Mouse (Mus musculus) kidney, embryonic 15.5 days (tissue): Measurements from ENCODE around the gene Olfr976. TPM values are rescaled to one million over a fixed set of nuclear protein-coding genes. Genes with fewer than 3 reads are reported as not detected.
"Not testable (repeated sequence)": the region's sequence is repeated elsewhere in the genome, so short reads cannot be mapped to it uniquely, and the experiment has no call there.

Experiments
- ATAC-seq: fragments of 200-750 bp; cut with Nextera tagmentation; replicated peaks from 2 replicates; pipeline ENCODE4 v1.8.0; 2017; ENCODE audit warnings: moderate TSS enrichment; ENCODE audit not compliant: low FRiP score
- H3K27ac ChIP-seq: fragments of 300-500 bp; sonication (generic); 2 replicates; pipeline ENCODE4 v1.5.1; 2015; ENCODE audit warnings: mild to moderate bottlenecking, inconsistent platforms
- H3K27me3 ChIP-seq: fragments of 300-500 bp; sonication (generic); 2 replicates; pipeline ENCODE4 v1.6.1; 2015; ENCODE audit warnings: inconsistent platforms
- H3K36me3 ChIP-seq: fragments of 300-500 bp; sonication (generic); 2 replicates; pipeline ENCODE4 v1.6.1; 2015; ENCODE audit warnings: inconsistent platforms
- H3K4me1 ChIP-seq: fragments of 300-500 bp; sonication (generic); 2 replicates; pipeline ENCODE4 v1.6.1; 2015; ENCODE audit warnings: inconsistent platforms
- H3K4me2 ChIP-seq: fragments of 300-500 bp; sonication (generic); 2 replicates; pipeline ENCODE4 v1.6.1; 2015; ENCODE audit warnings: moderate library complexity, mild to moderate bottlenecking, inconsistent platforms
- H3K4me3 ChIP-seq: fragments of 300-500 bp; sonication (generic); replicated peaks from 2 replicates; pipeline ENCODE4 v1.5.1; 2015; ENCODE audit warnings: mild to moderate bottlenecking, inconsistent platforms
- H3K9ac ChIP-seq: fragments of 300-500 bp; sonication (generic); 2 replicates; pipeline ENCODE4 v1.6.1; 2015; ENCODE audit warnings: mild to moderate bottlenecking, inconsistent platforms
- H3K9me3 ChIP-seq: fragments of 300-500 bp; sonication (generic); replicated peaks from 2 replicates; pipeline ENCODE4 v1.6.1; 2016; ENCODE audit warnings: inconsistent platforms
- WGBS: fragments of 180-500 bp; shearing (Covaris S2); methylation state at CpG from one replicate; pipeline ENCODE4 v1.1.7; 2015; ENCODE audit warnings: mixed read lengths; 5-methylcytosine and 5-hydroxymethylcytosine counted together
- polyA plus RNA-seq: library from polyadenylated mRNA; unstranded; fragments of >200 nt; fragmentation: Nextera tagmentation; extraction: Ambion mirVana; gene quantifications from 2 replicates; pipeline ENCODE4 v1.2.1, GENCODE M21; 2015

The Olfr976 gene
- polyA plus RNA-seq: not detected in 2 replicates

DNA sequence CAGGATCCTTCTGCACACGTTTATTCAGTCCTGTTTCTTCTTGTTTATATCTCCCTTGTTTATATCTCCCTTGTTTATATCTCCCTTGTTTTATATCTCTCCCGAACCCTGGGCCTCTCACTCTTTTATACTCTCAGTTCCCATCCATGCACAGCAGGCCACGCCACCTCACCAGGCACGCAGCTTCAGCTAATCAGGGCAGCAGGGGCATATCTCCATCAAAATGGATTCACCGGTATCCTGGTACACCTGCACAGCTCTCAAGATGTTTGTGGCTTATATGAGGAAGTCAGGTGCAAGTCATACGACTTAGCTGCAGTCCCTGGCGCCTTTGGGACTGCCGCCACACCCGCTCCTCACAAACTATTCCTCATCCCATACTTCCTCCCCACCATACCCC lies at the start of gene Olfr976:
Gene Olfr976, minus strand, starts transcription at position 101 of the 400 bp plus-strand sequence.
- not testable (repeated sequence) for H3K9ac ChIP-seq, ATAC-seq, H3K4me1 ChIP-seq, H3K4me3 ChIP-seq, H3K27ac ChIP-seq, H3K4me2 ChIP-seq, H3K36me3 ChIP-seq, H3K27me3 ChIP-seq, H3K9me3 ChIP-seq
- WGBS: 90% methylated on average over 8 of the region's 9 CpGs

DNA sequence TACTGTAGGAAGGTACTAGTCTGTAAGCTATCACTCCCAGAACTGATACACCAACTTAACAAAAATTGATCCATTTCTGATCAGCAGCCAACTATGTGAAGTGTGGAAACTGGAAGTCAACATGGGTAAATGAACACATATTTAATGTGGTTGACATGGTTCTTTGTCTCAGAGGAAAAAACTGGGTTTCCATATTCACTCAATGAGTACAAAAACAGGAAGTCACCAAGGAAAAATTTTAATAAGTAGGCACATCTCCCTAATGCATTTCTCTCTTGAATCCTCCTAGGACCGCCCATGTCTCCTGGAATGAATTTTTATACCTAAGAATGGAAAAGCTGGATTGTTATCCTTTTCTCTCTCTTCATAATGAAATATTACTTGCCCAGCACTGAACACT lies 48.5 kb upstream of the Olfr976 start, which contains the start of gene Olfr980:
Gene Olfr980, minus strand, starts transcription at position 101 of the 400 bp plus-strand sequence.
- no peak within 1 kb of the TSS for H3K27ac ChIP-seq
- 89% methylated on average over 1 of the region's 1 CpGs for WGBS
- no peak within 1 kb of the TSS for H3K4me3 ChIP-seq
- H3K9ac ChIP-seq: no peak within 1 kb of the TSS
- no peak for ATAC-seq
- H3K27me3 ChIP-seq: no peaks in the 10 kb centered on the region
- no peak within 1 kb of the TSS for H3K4me2 ChIP-seq
- no peaks in the 10 kb centered on the region for H3K9me3 ChIP-seq
- H3K4me1 ChIP-seq: no peaks in the 10 kb centered on the region
- no peaks in the 10 kb centered on the region for H3K36me3 ChIP-seq

DNA sequence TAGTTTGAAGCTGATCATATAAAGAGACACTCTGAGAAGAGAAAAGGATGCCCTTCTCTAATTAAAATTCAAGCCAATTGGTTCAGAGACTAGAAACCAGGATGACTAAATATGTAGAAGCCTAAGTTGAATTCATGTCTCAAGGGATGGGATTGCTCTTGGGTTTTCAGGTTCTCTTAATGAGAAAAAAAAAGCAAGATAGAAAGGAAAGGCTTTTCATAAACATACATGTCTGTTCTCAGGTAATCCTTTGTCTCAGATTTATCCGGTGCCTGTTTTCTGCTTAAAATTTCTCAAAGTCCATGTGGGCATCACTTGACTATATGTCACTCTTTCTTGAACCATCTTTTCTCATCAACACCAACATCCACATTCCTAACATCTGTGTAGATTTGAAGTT lies 42.4 kb upstream of the Olfr976 start, which contains the start of gene Olfr979:
Gene Olfr979, minus strand, starts transcription at position 101 of the 400 bp plus-strand sequence.
- ATAC-seq: no peak
- no peak within 1 kb of the TSS for H3K27ac ChIP-seq
- no peaks in the 10 kb centered on the region for H3K36me3 ChIP-seq
- no peaks in the 10 kb centered on the region for H3K4me1 ChIP-seq
- H3K27me3 ChIP-seq: no peaks in the 10 kb centered on the region
- no peak within 1 kb of the TSS for H3K4me2 ChIP-seq
- WGBS: 94% methylated on average over 1 of the region's 1 CpGs
- H3K9me3 ChIP-seq: no peaks in the 10 kb centered on the region
- H3K9ac ChIP-seq: no peak within 1 kb of the TSS
- no peak within 1 kb of the TSS for H3K4me3 ChIP-seq

- no peak for ATAC-seq
- WGBS: 78% methylated on average over 2 of the region's 2 CpGs
Observed at GRCm38 (mm10) chr9:39991813-39992212, 30.9 kb upstream of the Olfr976 start, which contains the start of gene Olfr978. Olfr978 (plus strand) TSS chr9:39992113.

GRCm38 (mm10) chr9:39976581-39977145 lies 15.7 kb upstream of the Olfr976 start:
- not testable (repeated sequence) for H3K36me3 ChIP-seq, H3K4me1 ChIP-seq, H3K4me2 ChIP-seq, H3K9ac ChIP-seq, H3K9me3 ChIP-seq, H3K27me3 ChIP-seq, H3K27ac ChIP-seq, H3K4me3 ChIP-seq, ATAC-seq
- WGBS: 79% methylated on average over 1 of the region's 1 CpGs

More at GRCm38 (mm10) chr9:39991813-39992212, 30.9 kb upstream of the Olfr976 start, which contains the start of gene Olfr978:
- no peak within 1 kb of the TSS for H3K4me3 ChIP-seq
- no peak within 1 kb of the TSS for H3K9ac ChIP-seq
- H3K36me3 ChIP-seq: no peaks in the 10 kb centered on the region
- no peaks in the 10 kb centered on the region for H3K27me3 ChIP-seq
- no peaks in the 10 kb centered on the region for H3K9me3 ChIP-seq
- no peaks in the 10 kb centered on the region for H3K4me1 ChIP-seq
- H3K27ac ChIP-seq: no peak within 1 kb of the TSS
- H3K4me2 ChIP-seq: no peak within 1 kb of the TSS

- no peaks in the 10 kb centered on the region for H3K36me3 ChIP-seq
- no peak within 1 kb of the TSS for H3K9ac ChIP-seq
- H3K4me2 ChIP-seq: no peak within 1 kb of the TSS
- 65% methylated on average over 1 of the region's 1 CpGs for WGBS
- no peaks in the 10 kb centered on the region for H3K9me3 ChIP-seq
- no peaks in the 10 kb centered on the region for H3K4me1 ChIP-seq
- H3K4me3 ChIP-seq: no peak within 1 kb of the TSS
- H3K27me3 ChIP-seq: no peaks in the 10 kb centered on the region
- ATAC-seq: no peak
- H3K27ac ChIP-seq: no peak within 1 kb of the TSS
Observed at GRCm38 (mm10) chr9:39951946-39952345, 9.0 kb downstream of the Olfr976 start, which contains the start of gene Olfr975. Olfr975 (minus strand) TSS chr9:39952046.

- ATAC-seq: no peak
- Histone ChIP-seq H3K36me3 (no peaks in the 10 kb centered on the region), H3K4me3 (no peak within 1 kb of the TSS), H3K4me1 (no peaks in the 10 kb centered on the region), H3K9me3 (no peaks in the 10 kb centered on the region), H3K27me3 (no peaks in the 10 kb centered on the region), H3K4me2 (no peak within 1 kb of the TSS), H3K9ac (no peak within 1 kb of the TSS), H3K27ac (no peak within 1 kb of the TSS)
- 94% methylated on average over 1 of the region's 1 CpGs for WGBS
Observed at GRCm38 (mm10) chr9:39937201-39937600, 23.7 kb downstream of the Olfr976 start, which contains the start of gene Olfr974. Olfr974 (plus strand) TSS chr9:39937501.

- not testable (repeated sequence) for H3K9ac ChIP-seq, H3K4me1 ChIP-seq, ATAC-seq, H3K36me3 ChIP-seq, H3K27ac ChIP-seq, H3K27me3 ChIP-seq, H3K4me2 ChIP-seq, H3K9me3 ChIP-seq, H3K4me3 ChIP-seq
- 73% methylated on average over 1 of the region's 1 CpGs for WGBS
Observed at GRCm38 (mm10) chr9:39928837-39929236, 32.1 kb downstream of the Olfr976 start.

DNA sequence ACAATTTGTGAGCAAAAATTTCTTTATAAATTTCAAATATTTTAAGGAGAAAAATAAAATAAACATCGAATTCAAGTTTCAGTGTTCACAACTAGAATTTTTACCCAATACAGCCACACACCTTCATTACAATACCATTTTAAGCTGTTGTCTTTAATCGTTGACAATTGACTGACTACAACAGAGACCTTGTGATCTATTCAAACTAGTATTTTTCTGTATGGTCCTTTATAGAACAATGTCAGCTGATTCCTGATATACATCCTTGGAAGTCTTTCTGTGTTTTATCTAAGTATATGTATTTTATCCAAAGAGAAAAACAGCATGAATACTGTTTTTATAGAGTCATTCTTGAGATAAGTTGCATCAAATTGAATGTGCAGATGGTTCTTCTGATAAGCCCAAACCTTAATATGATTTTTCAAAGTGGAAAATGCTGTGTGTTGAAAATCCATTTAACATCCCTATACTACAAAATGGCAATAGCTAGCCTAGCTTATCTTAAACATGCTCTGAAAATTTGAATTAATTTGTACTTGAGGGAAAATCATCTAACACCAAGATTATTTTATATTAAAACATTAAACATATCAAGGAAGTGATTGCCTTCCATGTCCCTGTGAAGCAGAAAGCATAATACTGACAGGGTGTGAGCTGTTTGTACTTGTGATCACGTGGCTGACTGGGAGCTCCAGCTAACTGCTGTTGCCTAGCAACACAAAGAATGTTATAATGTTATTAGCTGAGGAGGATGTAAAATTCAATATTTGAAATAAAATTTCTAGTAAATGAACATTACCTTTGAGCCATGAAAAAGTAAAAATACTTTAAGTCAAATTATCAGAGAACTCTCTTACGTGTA lies 32.7 kb downstream of the Olfr976 start:
- H3K27ac ChIP-seq, H3K27me3 ChIP-seq, H3K4me1 ChIP-seq, H3K9me3 ChIP-seq, H3K4me3 ChIP-seq, ATAC-seq, H3K4me2 ChIP-seq, H3K9ac ChIP-seq, H3K36me3 ChIP-seq: not testable (repeated sequence)
- no CpG with 5 or more reads among the region's 4 CpGs for WGBS

GRCm38 (mm10) chr9:39909939-39910338 lies 51.0 kb downstream of the Olfr976 start:
- Histone ChIP-seq H3K27me3 (no peaks in the 10 kb centered on the region), H3K4me3 (no peak overlapping the region), H3K4me1 (no peaks in the 10 kb centered on the region), H3K36me3 (no peaks in the 10 kb centered on the region), H3K9ac (no peak overlapping the region), H3K4me2 (no peak overlapping the region), H3K9me3 (no peaks in the 10 kb centered on the region), H3K27ac (no peak overlapping the region)
- 87% methylated on average over 3 of the region's 3 CpGs for WGBS
- ATAC-seq: no peak

- WGBS: 71% methylated on average over 2 of the region's 2 CpGs
- Histone ChIP-seq H3K36me3 (no peaks in the 10 kb centered on the region), H3K9ac (no peak within 1 kb of the TSS), H3K4me1 (no peaks in the 10 kb centered on the region), H3K4me2 (no peak within 1 kb of the TSS), H3K27me3 (no peaks in the 10 kb centered on the region), H3K27ac (no peak within 1 kb of the TSS), H3K9me3 (no peaks in the 10 kb centered on the region), H3K4me3 (no peak within 1 kb of the TSS)
- ATAC-seq: no peak
Observed at GRCm38 (mm10) chr9:39907036-39907435, 53.9 kb downstream of the Olfr976 start, which contains the start of gene Olfr229. Olfr229 (plus strand) TSS chr9:39907336.

- Histone ChIP-seq H3K36me3 (no peaks in the 10 kb centered on the region), H3K9me3 (no peaks in the 10 kb centered on the region), H3K4me2 (no peak overlapping the region), H3K4me1 (no peaks in the 10 kb centered on the region), H3K27me3 (no peaks in the 10 kb centered on the region), H3K4me3 (no peak overlapping the region), H3K9ac (no peak overlapping the region), H3K27ac (no peak overlapping the region)
- no peak for ATAC-seq
- WGBS: 81% methylated on average over 6 of the region's 6 CpGs
Observed at GRCm38 (mm10) chr9:39905106-39905505, 55.8 kb downstream of the Olfr976 start.
